Mouse (Mus musculus) lung, postnatal 0 days (tissue): ENCODE data around the gene Zfp493. TPM values are rescaled to one million over a fixed set of nuclear protein-coding genes. Genes with fewer than 3 reads are reported as not detected.

Experiments
- ATAC-seq: fragments of 200-750 bp; cut with Nextera tagmentation; 2 replicates; pipeline ENCODE4 v1.8.0; 2017; ENCODE audit warnings: moderate library complexity
- DNase-seq: peaks from one replicate; pipeline ENCODE4 v3.0.0-alpha.2; 2016; ENCODE audit warnings: low spot score
- H3K27ac ChIP-seq: fragments of 300-500 bp; sonication (generic); 2 replicates; pipeline ENCODE4 v1.5.1; 2014; ENCODE audit warnings: antibody characterized with exemption, mild to moderate bottlenecking, low read length, mixed read lengths
- H3K27me3 ChIP-seq: fragments of 300-500 bp; sonication (generic); replicated peaks from 2 replicates; pipeline ENCODE4 v1.6.1; 2014; ENCODE audit warnings: low read length, mixed read lengths; ENCODE audit not compliant: insufficient read depth
- H3K36me3 ChIP-seq: fragments of 300-500 bp; sonication (generic); 2 replicates; pipeline ENCODE4 v1.6.1; 2014; ENCODE audit warnings: low read length, mixed read lengths; ENCODE audit not compliant: insufficient read depth
- H3K4me1 ChIP-seq: fragments of 300-500 bp; sonication (generic); 2 replicates; pipeline ENCODE4 v1.6.1; 2014; ENCODE audit warnings: antibody characterized with exemption, low read depth, low read length, mixed read lengths; ENCODE audit not compliant: insufficient read depth
- H3K4me2 ChIP-seq: fragments of 300-500 bp; sonication (generic); replicated peaks from 2 replicates; pipeline ENCODE4 v1.6.1; 2014; ENCODE audit warnings: low read depth, mild to moderate bottlenecking, low read length, moderate library complexity, mixed read lengths
- H3K4me3 ChIP-seq: fragments of 300-500 bp; sonication (generic); 2 replicates; pipeline ENCODE4 v1.5.1; 2014; ENCODE audit warnings: low read depth, low read length
- H3K9ac ChIP-seq: fragments of 300-500 bp; sonication (generic); replicated peaks from 2 replicates; pipeline ENCODE4 v1.6.1; 2014; ENCODE audit warnings: low read depth, mild to moderate bottlenecking
- H3K9me3 ChIP-seq: fragments of 300-500 bp; sonication (generic); 2 replicates; pipeline ENCODE4 v1.6.1; 2016; ENCODE audit warnings: low read length, mixed read lengths
- CTCF ChIP-seq: IDR thresholded peaks from 2 replicates; pipeline ENCODE4 v1.5.1; 2016; ENCODE audit warnings: antibody characterized with exemption, mild to moderate bottlenecking
- EP300 ChIP-seq: IDR thresholded peaks from 2 replicates; pipeline ENCODE4 v1.6.1; 2016; ENCODE audit warnings: antibody characterized with exemption, mild to moderate bottlenecking, control low read depth
- WGBS: fragments of 180-500 bp; shearing (Covaris S2); extraction: QIAGEN DNeasy Blood & Tissue Kit; methylation state at CpG from one replicate; pipeline ENCODE4 v1.1.7; 2014; 5-methylcytosine and 5-hydroxymethylcytosine counted together
- polyA plus RNA-seq: library from polyadenylated mRNA; unstranded; fragments of >200 nt; fragmentation: Nextera tagmentation; extraction: Ambion mirVana; gene quantifications from 2 replicates; pipeline ENCODE4 v1.2.1, GENCODE M21; 2015

The Zfp493 gene
- polyA plus RNA-seq, 1 experiment from 2014 or later = 0.75 TPM

DNA sequence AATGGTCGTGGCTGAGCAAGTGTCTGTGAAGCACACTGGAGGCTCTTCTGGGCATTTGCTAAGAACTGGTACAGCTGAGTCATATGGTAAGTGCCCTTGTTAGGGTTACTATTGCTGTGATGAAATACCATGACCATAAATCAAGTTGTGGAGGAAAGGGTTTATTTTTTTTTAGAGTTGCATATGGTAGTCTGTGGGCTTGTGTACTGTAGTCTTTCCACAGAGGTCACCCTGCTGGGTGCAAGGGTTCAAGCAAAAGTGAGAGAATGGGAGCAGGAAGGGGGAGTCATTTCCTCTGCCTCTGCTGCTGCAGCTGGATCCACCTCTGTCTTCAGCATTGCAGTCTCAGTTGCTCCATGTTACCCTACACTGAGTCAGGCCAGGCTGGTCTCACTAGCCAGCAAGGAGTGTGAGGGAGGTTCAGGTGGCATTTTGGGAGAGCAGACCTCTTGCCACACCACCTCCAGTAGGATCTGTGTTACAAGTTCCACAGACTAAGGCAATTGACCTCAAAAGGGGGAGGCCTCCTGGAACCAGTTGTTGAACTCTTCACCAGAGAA, 32.2 kb downstream of the Zfp493 start:
- Histone ChIP-seq H3K9ac (no peak overlapping the region), H3K4me1 (no peaks in the 10 kb centered on the region), H3K4me2 (no peak overlapping the region), H3K36me3 (no peaks in the 10 kb centered on the region), H3K27me3 (no peaks in the 10 kb centered on the region), H3K9me3 (no peaks in the 10 kb centered on the region), H3K27ac (no peak overlapping the region), H3K4me3 (no peak overlapping the region)
- 33% methylated on average over 1 of the region's 1 CpGs for WGBS
- 0 out of 2 replicates have a peak, but pooled peaks have one; percentile 17 for TF ChIP-seq EP300
- no peak for TF ChIP-seq CTCF
- no peak for DNase-seq
- ATAC-seq = no peak

DNA sequence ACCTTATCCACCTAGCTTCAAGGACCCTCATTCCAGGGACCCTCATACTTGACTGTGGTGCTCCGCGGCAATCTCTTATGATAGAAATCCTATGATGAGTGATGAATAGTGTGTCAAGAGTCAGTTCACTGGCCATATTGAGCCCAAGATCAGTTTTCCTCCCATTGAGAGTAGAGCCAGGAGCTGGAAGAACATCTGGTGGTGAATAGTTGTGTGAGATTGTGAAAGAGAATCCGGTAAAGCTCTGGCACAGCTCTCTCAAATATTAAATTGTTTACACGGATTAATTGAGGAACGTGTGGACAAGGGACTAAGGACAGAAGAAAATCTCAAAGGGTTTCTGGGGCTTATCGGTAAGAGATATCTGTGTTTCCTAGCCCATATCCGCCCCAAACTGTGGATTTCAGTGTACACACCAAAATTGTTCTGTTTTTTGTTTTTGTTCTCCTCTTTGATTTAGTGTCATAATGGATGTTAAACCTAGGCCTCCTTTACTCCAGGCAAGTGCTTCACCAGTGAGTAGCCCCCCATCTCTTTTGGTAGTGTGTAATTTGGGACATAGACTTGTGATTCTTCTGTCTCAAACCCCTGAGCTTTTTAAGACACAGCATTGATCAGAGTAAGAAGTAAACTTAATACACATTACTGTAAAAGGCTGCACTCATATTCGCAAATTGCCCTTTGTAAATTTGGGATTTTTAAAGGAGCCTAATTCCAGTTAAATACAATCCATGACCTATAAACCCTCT, 33.6 kb downstream of the Zfp493 start:
- Histone ChIP-seq H3K9me3 (no peaks in the 10 kb centered on the region), H3K4me3 (peak overlapping the region; percentile 73), H3K9ac (no peak overlapping the region), H3K27ac (no peak overlapping the region), H3K4me2 (no peak overlapping the region; the same call in 1 of the 2 replicates), H3K4me1 (no peaks in the 10 kb centered on the region), H3K36me3 (no peaks in the 10 kb centered on the region), H3K27me3 (no peaks in the 10 kb centered on the region)
- TF ChIP-seq CTCF (no peak), EP300 (no peak)
- peak; percentile 6 for DNase-seq
- no peak for ATAC-seq
- WGBS = 73% methylated on average over 8 of the region's 8 CpGs

GRCm38 (mm10) chr13:67813710-67814660, 34.5 kb downstream of the Zfp493 start, which contains the start of gene Zfp273:
TSS of gene Zfp273 (plus strand) at chr13:67813740.
- 4% methylated on average over 31 of the region's 31 CpGs for WGBS
- TF ChIP-seq EP300 = no peak
- no peak for TF ChIP-seq CTCF
- peak; percentile 97 for ATAC-seq

GRCm38 (mm10) chr13:67818636-67819035, 39.1 kb downstream of the Zfp493 start:
- Histone ChIP-seq H3K27me3 (no peaks in the 10 kb centered on the region), H3K9ac (no peak overlapping the region), H3K4me1 (no peaks in the 10 kb centered on the region), H3K9me3 (0 out of 2 replicates have a peak, but pooled peaks cover 3% of the 10 kb centered on the region), H3K27ac (no peak overlapping the region), H3K4me2 (no peak overlapping the region), H3K36me3 (no peaks in the 10 kb centered on the region), H3K4me3 (no peak overlapping the region)
- WGBS = 55% methylated on average over 1 of the region's 1 CpGs
- DNase-seq = peak; percentile 32
- ATAC-seq = no peak
- TF ChIP-seq EP300 = no peak
- no peak for TF ChIP-seq CTCF

More at GRCm38 (mm10) chr13:67813710-67814660, 34.5 kb downstream of the Zfp493 start, which contains the start of gene Zfp273:
- Histone ChIP-seq H3K4me1 (no peaks in the 10 kb centered on the region), H3K4me3 (peak within 1 kb of the TSS; percentile 73), H3K4me2 (peak within 1 kb of the TSS; percentile 61), H3K36me3 (no peaks in the 10 kb centered on the region), H3K9ac (peak within 1 kb of the TSS; percentile 29; the same call in 1 of the 2 replicates), H3K9me3 (no peaks in the 10 kb centered on the region), H3K27ac (peak within 1 kb of the TSS; percentile 66), H3K27me3 (no peaks in the 10 kb centered on the region)
- peak; percentile 93 for DNase-seq

DNA sequence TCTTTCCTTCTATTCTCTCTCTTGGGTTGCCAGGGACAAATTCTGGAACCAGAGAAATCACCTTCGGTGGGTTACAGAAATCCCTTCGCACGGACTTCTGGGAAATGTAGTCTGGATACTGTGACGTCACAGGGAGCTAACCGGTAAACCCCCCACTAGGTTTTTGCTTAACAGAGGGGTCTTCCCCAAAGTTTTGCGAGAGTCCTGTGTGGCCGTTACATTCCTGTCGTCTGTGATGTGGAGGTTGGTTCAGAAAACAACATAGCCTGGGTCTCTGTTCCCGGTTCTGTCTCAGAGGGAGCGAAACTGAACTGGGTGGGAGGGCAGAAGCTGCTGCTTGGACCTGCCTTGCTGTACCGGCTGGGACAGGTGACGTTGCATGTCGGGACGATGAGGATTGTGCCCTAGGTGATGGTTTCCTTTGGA, 51.4 kb downstream of the Zfp493 start, which contains the start of gene Gm10037:
Gene Gm10037, plus strand, starts transcription at position 196 of the 426 bp plus-strand sequence.
- Histone ChIP-seq H3K4me1 (no peaks in the 10 kb centered on the region), H3K4me3 (peak within 1 kb of the TSS; percentile 50), H3K9ac (peak within 1 kb of the TSS; percentile 50), H3K9me3 (peaks cover 4% of the 10 kb centered on the region; the same call in 1 of the 2 replicates), H3K27me3 (no peaks in the 10 kb centered on the region), H3K4me2 (peak within 1 kb of the TSS; percentile 57), H3K27ac (0 out of 2 replicates have a peak within 1 kb of the TSS, but pooled peaks have one; percentile 38), H3K36me3 (0 out of 2 replicates have a peak, but pooled peaks cover 4% of the 10 kb centered on the region)
- DNase-seq (peak; percentile 86), ATAC-seq (peak; percentile 68)
- TF ChIP-seq CTCF (no peak), EP300 (no peak)
- WGBS = 4% methylated on average over 14 of the region's 14 CpGs
